Mouse (Mus musculus): ENCODE measurements around the gene Sema3d. TPM values are rescaled to one million over a fixed set of nuclear protein-coding genes. Genes with fewer than 3 reads are reported as not detected.

Gene Sema3d
- total RNA-seq (2015; ENCODE audit: low replicate concordance) (0.42 TPM in 1 of 2 replicates, not detected in the other), total RNA-seq (2017; ENCODE audit: low replicate concordance) (not detected in 2 replicates)

DNA sequence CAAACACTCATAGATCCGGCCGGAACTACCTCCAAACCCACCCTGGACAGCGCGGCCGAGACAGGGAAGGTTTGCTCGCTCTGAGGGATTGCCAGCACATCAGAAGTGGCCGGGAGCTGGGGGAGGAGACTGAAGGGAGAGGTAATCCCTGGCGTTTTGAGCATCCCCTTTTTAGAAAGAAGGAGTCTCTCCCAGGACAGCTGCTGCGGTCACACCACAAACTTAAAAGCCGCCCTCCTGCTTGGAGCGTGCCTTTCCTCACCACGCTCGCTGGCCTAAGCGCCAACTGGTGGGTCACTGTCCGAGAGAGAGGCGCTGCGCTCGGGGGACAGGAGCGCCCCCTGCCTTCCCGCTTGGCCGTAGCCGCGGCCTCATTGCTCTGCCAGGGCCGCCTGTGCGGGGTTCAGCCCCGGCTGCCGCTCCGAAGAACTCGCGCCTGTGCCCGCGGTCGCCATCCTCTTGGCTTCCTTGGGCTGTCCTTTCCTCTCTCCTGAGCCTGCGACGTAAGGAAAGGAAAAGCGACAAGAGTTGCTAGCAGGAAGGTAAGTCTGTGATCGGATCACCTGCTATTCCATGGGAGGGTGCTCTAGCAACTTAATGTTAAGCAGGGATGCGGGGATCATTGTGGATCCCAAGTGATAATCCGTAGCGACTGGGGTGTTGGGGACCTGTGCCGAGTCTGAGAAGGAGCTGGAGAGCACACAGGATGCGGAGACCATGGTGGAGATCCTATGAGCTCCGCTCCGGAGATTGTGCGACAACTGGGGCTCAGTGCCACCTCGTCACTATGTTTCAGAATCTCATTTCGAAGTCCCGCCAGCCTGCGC is at the start of gene Sema3d:
Gene Sema3d, plus strand, starts transcription at position 253 of the 827 bp plus-strand sequence.
- no peak for ATAC-seq (replicated peaks; ENCODE audit: low FRiP score, poor library complexity, severe bottlenecking)

DNA sequence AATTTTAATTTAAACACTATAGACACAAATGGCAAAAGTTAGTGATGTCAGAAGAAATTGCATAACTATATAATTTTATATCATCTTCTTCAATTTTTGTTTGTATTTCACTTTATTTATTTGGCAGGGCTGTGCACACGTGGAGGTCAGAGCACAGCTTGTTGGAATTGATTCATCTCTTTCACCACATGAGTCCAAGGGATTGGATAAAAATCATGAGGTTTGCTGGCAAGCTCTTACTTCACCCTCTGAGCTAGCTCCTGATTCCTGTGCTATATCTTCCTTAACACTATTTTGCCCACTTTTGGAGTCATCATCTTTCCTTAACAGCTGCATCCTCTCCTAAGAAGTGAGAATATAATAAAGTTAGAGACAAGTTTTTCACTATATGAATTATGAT is 5.9 kb upstream of the Sema3d start:
- no peak for ATAC-seq (replicated peaks; ENCODE audit: low FRiP score, poor library complexity, severe bottlenecking)

DNA sequence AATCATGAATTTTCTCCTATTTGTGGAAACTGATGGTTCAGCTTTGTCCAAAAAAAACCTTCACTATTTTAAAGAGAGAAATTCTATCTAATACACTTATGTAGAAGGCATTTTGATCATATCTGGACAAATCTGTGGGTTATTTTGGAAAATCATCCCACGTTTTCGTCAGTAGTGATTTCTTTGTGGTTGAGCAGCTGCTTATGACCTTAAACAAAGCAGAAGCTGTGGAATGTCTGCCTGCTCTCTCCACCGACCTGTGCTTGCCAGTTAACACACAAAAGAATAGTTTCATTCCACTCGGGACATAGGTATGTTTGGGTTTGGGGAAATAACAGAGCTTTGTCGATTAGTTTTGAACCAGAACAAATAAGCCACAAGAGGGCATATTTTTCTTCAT is 4.3 kb upstream of the Sema3d start:
- no peak for ATAC-seq (replicated peaks; ENCODE audit: low FRiP score, poor library complexity, severe bottlenecking)

DNA sequence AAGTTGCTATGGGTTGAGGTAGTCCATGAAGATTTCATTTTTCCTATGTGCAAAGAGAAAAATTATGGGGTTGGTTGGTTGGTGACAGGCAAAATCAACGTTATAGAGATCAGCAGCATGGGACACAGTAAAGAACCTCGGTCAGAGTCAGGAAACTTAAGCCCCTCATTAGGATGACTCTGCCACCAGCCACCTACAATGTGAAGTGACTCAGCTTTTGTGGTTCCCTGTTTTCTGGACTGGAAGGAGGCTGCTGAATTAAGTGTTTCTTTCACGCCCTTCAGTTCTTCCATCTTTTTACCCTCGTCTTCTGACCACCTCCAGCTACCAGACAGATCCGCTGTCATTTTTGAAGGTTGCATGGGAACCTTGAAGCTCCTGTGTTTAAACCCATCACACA is 1.2 kb upstream of the Sema3d start:
- ATAC-seq (replicated peaks; ENCODE audit: low FRiP score, poor library complexity, severe bottlenecking), result no peak

- no peak for ATAC-seq (replicated peaks; ENCODE audit: low FRiP score, poor library complexity, severe bottlenecking)
Observed at GRCm38 (mm10) chr5:12383960-12384285, 738 bp downstream of the Sema3d start.

GRCm38 (mm10) chr5:12392667-12393066 is 9.5 kb downstream of the Sema3d start:
- no peak for ATAC-seq (replicated peaks; ENCODE audit: low FRiP score, poor library complexity, severe bottlenecking)

DNA sequence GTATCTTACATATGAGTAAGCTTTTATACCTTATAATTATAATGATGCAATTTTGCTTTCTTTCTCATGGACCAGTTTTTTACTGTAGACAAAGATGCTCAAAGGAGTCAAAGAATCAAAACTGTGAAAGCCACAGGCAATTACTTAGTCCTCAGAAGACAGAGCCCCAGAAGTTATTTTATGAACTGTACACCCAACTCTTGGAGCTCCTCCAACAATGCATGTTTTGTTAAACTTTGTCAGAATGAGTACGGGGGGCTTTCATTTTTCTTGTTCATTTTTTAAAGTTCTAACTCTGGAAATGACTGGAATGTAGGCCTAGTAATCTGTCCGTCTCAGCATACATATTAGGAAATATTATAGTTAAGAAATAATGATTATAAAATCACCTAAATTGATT is 16.1 kb downstream of the Sema3d start:
- no peak for ATAC-seq (replicated peaks; ENCODE audit: low FRiP score, poor library complexity, severe bottlenecking)

GRCm38 (mm10) chr5:12404229-12404628 is 21.0 kb downstream of the Sema3d start:
- no peak for ATAC-seq (replicated peaks; ENCODE audit: low FRiP score, poor library complexity, severe bottlenecking)

DNA sequence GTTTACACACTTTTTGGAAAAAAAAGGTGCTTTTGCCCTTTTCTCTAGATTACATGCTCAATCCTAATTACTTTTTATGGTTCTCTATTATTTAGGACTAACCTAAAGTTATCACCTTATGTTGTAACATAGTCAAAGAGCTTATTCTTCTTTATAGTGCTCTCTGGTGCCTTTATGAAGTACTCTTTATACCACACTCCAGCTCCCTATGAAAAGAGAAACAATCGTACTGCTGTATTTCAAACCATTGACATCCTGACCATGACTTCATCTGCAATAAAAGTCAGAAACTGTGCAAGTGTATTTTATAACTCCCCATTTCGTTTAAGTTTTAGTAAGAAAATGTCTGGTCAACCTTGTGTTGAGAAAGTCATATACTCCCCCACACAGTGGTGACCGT is 29.4 kb downstream of the Sema3d start:
- ATAC-seq (replicated peaks; ENCODE audit: low FRiP score, poor library complexity, severe bottlenecking), result no peak

- no peak for ATAC-seq (replicated peaks; ENCODE audit: low FRiP score, poor library complexity, severe bottlenecking)
Observed at GRCm38 (mm10) chr5:12423264-12423663, 40.1 kb downstream of the Sema3d start.

GRCm38 (mm10) chr5:12441737-12442136 is 58.6 kb downstream of the Sema3d start:
- no peak for ATAC-seq (replicated peaks; ENCODE audit: low FRiP score, poor library complexity, severe bottlenecking)

GRCm38 (mm10) chr5:12442176-12443105 is 59.3 kb downstream of the Sema3d start:
- no peak for ATAC-seq (replicated peaks; ENCODE audit: low FRiP score, poor library complexity, severe bottlenecking)

GRCm38 (mm10) chr5:12451089-12451488 is 67.9 kb downstream of the Sema3d start:
- ATAC-seq (replicated peaks; ENCODE audit: low FRiP score, poor library complexity, severe bottlenecking), result no peak

- ATAC-seq (replicated peaks; ENCODE audit: low FRiP score, poor library complexity, severe bottlenecking), result no peak
Observed at GRCm38 (mm10) chr5:12454946-12455345, 71.8 kb downstream of the Sema3d start.

DNA sequence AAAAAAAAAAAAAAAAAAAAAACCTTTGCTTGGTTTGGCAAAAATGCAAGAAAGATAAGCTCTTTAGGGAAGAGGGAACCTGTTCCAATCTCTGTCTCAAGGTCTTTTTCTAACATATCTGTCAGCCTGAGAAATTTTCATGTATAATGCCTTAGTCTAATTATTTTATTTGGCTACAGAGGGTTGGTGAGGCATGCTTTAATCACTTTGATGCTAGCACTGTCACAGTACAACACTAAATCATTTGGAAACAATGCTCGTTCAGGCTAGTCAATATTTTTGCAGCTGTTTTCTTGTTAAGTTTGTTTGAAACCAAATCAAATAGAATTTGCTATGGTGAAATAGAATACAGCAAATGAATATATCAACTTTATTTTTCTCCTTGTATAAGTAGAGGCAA is 74.3 kb downstream of the Sema3d start:
- no peak for ATAC-seq (replicated peaks; ENCODE audit: low FRiP score, poor library complexity, severe bottlenecking)

- ATAC-seq (replicated peaks; ENCODE audit: low FRiP score, poor library complexity, severe bottlenecking), result no peak
Observed at GRCm38 (mm10) chr5:12467568-12468336, 84.6 kb downstream of the Sema3d start.

DNA sequence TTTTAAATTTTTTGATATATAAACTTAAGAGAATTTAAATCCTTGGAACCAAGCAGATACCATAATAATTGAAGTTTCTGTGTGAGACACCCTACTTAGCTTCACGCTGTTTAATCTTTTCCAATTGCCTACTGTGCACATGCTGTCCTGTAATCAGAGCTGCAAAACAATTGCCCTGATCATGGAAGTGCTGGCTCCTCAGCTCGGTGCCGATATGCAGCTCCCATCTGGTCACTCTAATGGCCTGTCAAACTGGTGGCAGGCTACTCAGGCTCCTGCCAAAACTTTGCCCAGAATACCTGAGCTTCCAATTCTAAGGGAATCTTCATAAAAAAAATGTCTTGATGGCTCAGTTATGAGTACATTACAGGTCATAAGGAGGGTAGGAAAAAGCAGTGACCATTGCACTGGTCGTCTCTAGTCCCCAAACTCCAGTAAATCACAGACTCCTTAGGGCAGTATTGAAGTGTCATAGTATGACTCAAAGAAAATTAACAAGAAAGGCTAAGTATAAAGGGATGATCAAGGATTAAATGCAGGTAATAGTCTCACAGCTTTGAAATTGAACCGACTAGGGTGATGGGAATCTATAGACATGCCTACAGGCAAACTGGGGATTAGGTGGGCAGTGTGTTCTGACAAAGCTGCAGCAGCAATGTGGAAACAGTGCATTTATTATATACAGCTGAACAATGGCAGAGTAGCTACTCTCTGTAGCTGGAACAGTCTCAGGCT is 91.9 kb downstream of the Sema3d start:
- ATAC-seq (replicated peaks; ENCODE audit: low FRiP score, poor library complexity, severe bottlenecking), result no peak

DNA sequence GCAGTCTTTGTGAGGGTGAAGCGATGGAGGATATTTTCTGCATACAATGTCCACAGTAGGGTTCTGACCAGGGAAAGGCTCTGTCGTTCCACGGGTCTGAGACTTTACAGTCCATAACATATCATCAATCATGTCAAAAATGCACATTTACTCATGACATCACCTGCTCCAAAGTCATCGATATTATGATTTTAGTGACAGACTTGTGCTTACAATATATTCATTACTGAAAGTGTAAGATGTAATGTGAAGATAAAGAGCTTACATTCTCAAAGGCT is 92.4 kb downstream of the Sema3d start:
- no peak for ATAC-seq (replicated peaks; ENCODE audit: low FRiP score, poor library complexity, severe bottlenecking)

DNA sequence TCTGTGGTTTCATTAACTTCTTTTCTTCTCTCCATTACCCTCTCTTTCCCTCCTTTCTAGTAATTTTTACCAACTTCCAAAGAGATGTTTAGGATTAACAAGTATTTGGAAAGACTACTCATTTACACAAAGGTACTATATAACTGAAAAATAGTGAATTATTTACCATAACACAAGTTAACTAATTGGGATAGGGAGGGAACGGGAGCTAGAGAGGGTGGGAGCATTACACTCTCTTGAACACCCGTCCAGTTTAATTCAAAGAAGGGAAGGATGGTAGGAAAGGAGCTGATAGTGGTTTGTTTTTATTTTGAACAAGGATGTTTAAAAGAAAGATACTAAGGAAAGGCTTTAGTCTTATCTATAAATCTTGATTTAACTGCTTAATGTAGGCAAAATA is 104.7 kb downstream of the Sema3d start:
- no peak for ATAC-seq (replicated peaks; ENCODE audit: low FRiP score, poor library complexity, severe bottlenecking)

DNA sequence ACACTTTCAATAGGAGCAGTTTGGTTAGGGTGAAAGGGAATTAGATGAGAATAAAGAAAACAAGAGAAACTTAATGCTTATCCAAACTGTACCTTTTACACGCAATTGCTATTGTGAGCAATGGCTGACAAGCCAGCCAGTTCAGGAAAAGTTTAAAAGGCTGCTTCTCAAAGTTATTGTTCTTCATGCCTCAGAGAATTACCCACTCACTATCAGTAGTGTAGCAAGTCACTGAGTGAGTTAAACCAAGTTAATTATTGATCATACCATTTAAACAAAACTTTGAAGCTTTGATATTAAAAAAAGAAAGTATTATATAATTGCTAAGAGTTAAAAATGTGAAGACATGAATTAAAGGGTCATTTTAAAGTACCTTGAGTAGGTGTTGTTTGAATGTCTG is 108.5 kb downstream of the Sema3d start:
- no peak for ATAC-seq (replicated peaks; ENCODE audit: low FRiP score, poor library complexity, severe bottlenecking)

Measured in erythroid progenitor cell, adult 5-6 weeks (primary cell).